Mouse (Mus musculus): Measurements from ENCODE around the gene Nelfa.

GRCm38 (mm10) chr5:33932413-33932812 is 3.8 kb downstream of the Nelfa start:
- no peak for TF ChIP-seq MXI1 (IDR thresholded peaks at IDR 0.05; ENCODE audit: low read depth, low read length)
- TF ChIP-seq HCFC1 (IDR thresholded peaks at IDR 0.05; ENCODE audit: low read depth, low read length): no peak
- no peak for TF ChIP-seq EP300 (IDR thresholded peaks at IDR 0.05; ENCODE audit: low read length)
